Mouse (Mus musculus): Measurements from ENCODE around the gene Cep164. TPM values are rescaled to one million over a fixed set of nuclear protein-coding genes. Genes with fewer than 3 reads are reported as not detected.
A peak's percentile ranks its signal among the peaks of the same experiment; 100 is the strongest.

Cep164 gene
- polyA plus RNA-seq, 1 experiment from 2014 or later: 12.2 TPM

DNA sequence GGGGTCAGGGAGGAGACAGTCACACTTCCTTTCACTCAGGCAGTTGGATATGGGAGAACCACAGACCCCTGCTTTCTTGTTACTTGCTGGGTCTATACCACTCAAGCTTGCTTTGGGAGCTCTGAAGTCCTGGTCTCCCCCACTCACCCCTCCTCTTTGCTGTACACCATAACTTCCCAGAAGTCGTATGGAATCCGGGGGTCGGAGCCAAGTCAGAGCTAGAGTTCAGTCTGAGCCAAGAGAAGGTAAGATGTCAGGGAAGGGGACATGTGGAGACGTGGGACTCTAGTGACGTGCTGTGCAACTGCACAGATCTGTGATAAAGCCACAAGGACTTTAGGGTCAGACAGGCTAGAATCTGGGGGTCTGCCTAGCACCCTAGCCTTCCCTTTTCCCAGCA, 11.8 kb upstream of the Cep164 start:
- peak overlapping the region; percentile 97 for H3K9ac ChIP-seq (ENCODE audit: low read depth, low read length)
- ATAC-seq: no peak
- 85% methylated on average over 5 of the region's 5 CpGs for WGBS

GRCm38 (mm10) chr9:45839982-45840300, 11.4 kb upstream of the Cep164 start:
- peak overlapping the region; percentile 97 for H3K9ac ChIP-seq (ENCODE audit: low read depth, low read length)
- H3K36me3 ChIP-seq (ENCODE audit: control insufficient read depth, insufficient read depth, low read length): no peaks in the 10 kb centered on the region
- H3K27me3 ChIP-seq (replicated peaks; ENCODE audit: control insufficient read depth, insufficient read depth, low read length): no peaks in the 10 kb centered on the region
- peak overlapping the region; percentile 96 for H3K4me2 ChIP-seq (ENCODE audit: low read length)
- WGBS: 80% methylated on average over 7 of the region's 7 CpGs
- no peaks in the 10 kb centered on the region for H3K9me3 ChIP-seq (ENCODE audit: control insufficient read depth, low read length)
- peaks cover 35% of the 10 kb centered on the region for H3K4me1 ChIP-seq (ENCODE audit: control insufficient read depth, insufficient read depth, low read depth, low read length)
- no peak for ATAC-seq
- H3K27ac ChIP-seq (ENCODE audit: low read depth, low read length): no peak overlapping the region
- peak overlapping the region; percentile 90 for H3K4me3 ChIP-seq (ENCODE audit: low read length)

More for the DNA sequence above, 11.8 kb upstream of the Cep164 start:
- Histone ChIP-seq H3K9me3 (ENCODE audit: control insufficient read depth, low read length) (no peaks in the 10 kb centered on the region), H3K4me2 (ENCODE audit: low read length) (peak overlapping the region; percentile 96), H3K27me3 (replicated peaks; ENCODE audit: control insufficient read depth, insufficient read depth, low read length) (no peaks in the 10 kb centered on the region), H3K36me3 (ENCODE audit: control insufficient read depth, insufficient read depth, low read length) (no peaks in the 10 kb centered on the region), H3K4me1 (ENCODE audit: control insufficient read depth, insufficient read depth, low read depth, low read length) (peaks cover 35% of the 10 kb centered on the region), H3K27ac (ENCODE audit: low read depth, low read length) (no peak overlapping the region), H3K4me3 (ENCODE audit: low read length) (peak overlapping the region; percentile 90)

GRCm38 (mm10) chr9:45839139-45839981, 10.9 kb upstream of the Cep164 start:
- Histone ChIP-seq H3K36me3 (ENCODE audit: control insufficient read depth, insufficient read depth, low read length) (no peaks in the 10 kb centered on the region), H3K9me3 (ENCODE audit: control insufficient read depth, low read length) (no peaks in the 10 kb centered on the region), H3K27me3 (replicated peaks; ENCODE audit: control insufficient read depth, insufficient read depth, low read length) (no peaks in the 10 kb centered on the region), H3K4me2 (ENCODE audit: low read length) (peak overlapping the region; percentile 96), H3K4me3 (ENCODE audit: low read length) (peak overlapping the region; percentile 90), H3K4me1 (ENCODE audit: control insufficient read depth, insufficient read depth, low read depth, low read length) (peaks cover 35% of the 10 kb centered on the region), H3K9ac (ENCODE audit: low read depth, low read length) (peak overlapping the region; percentile 97), H3K27ac (ENCODE audit: low read depth, low read length) (peak overlapping the region; percentile 5; the same call in 1 of the 2 replicates)
- peak; percentile 14; the same call in 1 of the 2 replicates for ATAC-seq
- 17% methylated on average over 17 of the region's 17 CpGs for WGBS

DNA sequence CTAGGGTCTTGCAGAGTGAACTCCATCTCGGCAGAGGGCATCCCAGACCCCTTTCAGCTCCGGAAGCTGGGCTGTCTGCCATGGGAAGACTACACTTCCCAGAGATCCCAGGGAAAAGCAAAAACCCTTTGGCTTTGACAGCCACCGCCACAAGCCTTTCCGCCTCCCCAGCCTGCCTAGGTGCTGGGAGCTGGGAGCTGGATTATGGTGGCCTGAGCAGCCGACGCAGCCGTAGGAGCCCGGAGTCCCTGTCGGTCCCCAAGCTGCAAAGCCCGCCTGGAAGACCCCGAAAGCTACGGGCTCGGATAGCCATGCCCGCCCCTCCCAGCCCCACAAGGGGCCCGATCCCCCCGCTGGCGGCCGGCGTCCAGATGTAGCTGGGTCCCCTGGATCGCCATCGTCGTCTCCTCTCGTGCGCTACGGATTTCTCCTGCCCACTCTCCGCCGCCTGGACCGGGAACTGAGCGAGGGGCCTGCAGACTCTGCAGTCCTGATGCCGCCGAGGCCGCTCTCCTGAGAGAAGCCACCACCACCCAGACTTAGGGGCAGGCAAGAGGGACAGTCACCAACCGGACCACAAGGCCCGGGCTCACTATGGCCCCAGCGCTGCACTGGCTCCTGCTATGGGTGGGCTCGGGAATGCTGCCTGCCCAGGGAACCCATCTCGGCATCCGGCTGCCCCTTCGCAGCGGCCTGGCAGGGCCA, 10.1 kb upstream of the Cep164 start, which contains the start of gene Bace1:
Gene Bace1, plus strand, starts transcription at position 147 of the 705 bp plus-strand sequence.
- Histone ChIP-seq H3K4me2 (ENCODE audit: low read length) (peak within 1 kb of the TSS; percentile 96), H3K27ac (ENCODE audit: low read depth, low read length) (peak within 1 kb of the TSS; percentile 82), H3K9me3 (ENCODE audit: control insufficient read depth, low read length) (no peaks in the 10 kb centered on the region), H3K4me3 (ENCODE audit: low read length) (peak within 1 kb of the TSS; percentile 90), H3K4me1 (ENCODE audit: control insufficient read depth, insufficient read depth, low read depth, low read length) (peaks cover 35% of the 10 kb centered on the region), H3K9ac (ENCODE audit: low read depth, low read length) (peak within 1 kb of the TSS; percentile 97), H3K27me3 (replicated peaks; ENCODE audit: control insufficient read depth, insufficient read depth, low read length) (no peaks in the 10 kb centered on the region), H3K36me3 (ENCODE audit: control insufficient read depth, insufficient read depth, low read length) (no peaks in the 10 kb centered on the region)
- ATAC-seq: peak; percentile 92
- 0% methylated on average over 35 of the region's 40 CpGs for WGBS

DNA sequence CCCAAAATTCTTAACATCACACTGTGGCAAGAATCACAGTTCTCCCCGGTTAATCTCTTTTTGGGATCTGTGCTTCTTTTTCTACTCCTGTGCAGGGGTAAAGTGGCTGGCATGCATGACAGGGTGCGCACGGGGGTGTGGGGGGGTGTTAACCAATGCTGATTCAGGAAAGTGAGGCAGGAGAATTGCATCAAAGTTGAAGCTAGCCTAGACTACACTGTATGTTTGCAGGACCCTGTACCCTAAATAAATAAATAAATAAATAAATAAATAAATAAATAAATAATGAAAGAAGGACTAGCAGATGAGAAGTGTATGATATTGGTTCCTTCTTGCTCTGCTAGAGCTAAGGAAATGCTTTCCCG, 9.6 kb upstream of the Cep164 start:
- Histone ChIP-seq H3K4me3 (ENCODE audit: low read length) (peak overlapping the region; percentile 90), H3K4me1 (ENCODE audit: control insufficient read depth, insufficient read depth, low read depth, low read length) (peaks cover 35% of the 10 kb centered on the region), H3K36me3 (ENCODE audit: control insufficient read depth, insufficient read depth, low read length) (no peaks in the 10 kb centered on the region), H3K9ac (ENCODE audit: low read depth, low read length) (no peak overlapping the region; the same call in 1 of the 2 replicates), H3K27me3 (replicated peaks; ENCODE audit: control insufficient read depth, insufficient read depth, low read length) (no peaks in the 10 kb centered on the region), H3K4me2 (ENCODE audit: low read length) (peak overlapping the region; percentile 41; the same call in 1 of the 2 replicates), H3K27ac (ENCODE audit: low read depth, low read length) (no peak overlapping the region), H3K9me3 (ENCODE audit: control insufficient read depth, low read length) (no peaks in the 10 kb centered on the region)
- 19% methylated on average over 4 of the region's 4 CpGs for WGBS
- no peak for ATAC-seq

DNA sequence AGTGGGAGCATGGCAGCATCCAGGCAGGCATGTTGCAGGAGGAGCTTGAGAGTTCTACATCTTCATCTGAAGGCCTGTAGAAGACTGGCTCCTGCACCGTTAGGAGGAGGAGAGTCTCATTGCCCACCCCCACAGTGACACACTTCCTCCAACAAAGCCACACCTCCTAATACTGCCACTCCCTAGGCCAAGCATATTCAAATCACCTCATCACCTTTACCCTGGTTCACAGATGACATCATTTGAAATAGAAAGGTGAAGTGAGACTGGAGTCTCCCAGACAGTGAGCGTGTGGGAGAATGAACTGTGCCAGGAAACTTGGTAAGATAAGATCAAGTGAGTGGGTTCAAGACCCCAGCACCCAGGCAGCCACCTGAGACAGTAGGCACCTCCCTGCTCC, 5.0 kb upstream of the Cep164 start:
- Histone ChIP-seq H3K27ac (ENCODE audit: low read depth, low read length) (no peak overlapping the region), H3K4me1 (ENCODE audit: control insufficient read depth, insufficient read depth, low read depth, low read length) (no peaks in the 10 kb centered on the region), H3K36me3 (ENCODE audit: control insufficient read depth, insufficient read depth, low read length) (no peaks in the 10 kb centered on the region), H3K9ac (ENCODE audit: low read depth, low read length) (no peak overlapping the region), H3K4me2 (ENCODE audit: low read length) (no peak overlapping the region), H3K4me3 (ENCODE audit: low read length) (no peak overlapping the region), H3K27me3 (replicated peaks; ENCODE audit: control insufficient read depth, insufficient read depth, low read length) (no peaks in the 10 kb centered on the region), H3K9me3 (ENCODE audit: control insufficient read depth, low read length) (no peaks in the 10 kb centered on the region)
- ATAC-seq: no peak
- 87% methylated on average over 2 of the region's 2 CpGs for WGBS

DNA sequence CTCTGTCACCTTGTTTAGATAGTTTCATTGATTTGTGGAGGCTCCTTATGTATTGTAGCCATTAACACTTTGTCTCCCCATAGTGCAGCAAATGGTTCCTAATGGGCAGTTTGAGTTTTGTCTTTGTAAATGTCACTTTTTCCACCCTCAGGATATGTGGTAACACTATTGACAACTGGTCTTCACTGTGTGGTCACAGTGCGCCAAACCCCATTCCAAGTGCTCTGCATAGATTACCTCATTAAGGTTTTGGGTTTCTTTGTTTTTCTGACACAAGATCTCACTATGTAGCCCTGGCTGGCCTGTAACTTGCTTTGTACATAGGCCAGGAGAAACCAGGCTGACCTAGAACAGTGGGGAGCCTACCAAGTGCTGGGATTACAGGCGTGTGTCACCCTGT, 4.4 kb upstream of the Cep164 start:
- no peak for ATAC-seq
- no peaks in the 10 kb centered on the region for H3K27me3 ChIP-seq (replicated peaks; ENCODE audit: control insufficient read depth, insufficient read depth, low read length)
- 93% methylated on average over 2 of the region's 2 CpGs for WGBS

DNA sequence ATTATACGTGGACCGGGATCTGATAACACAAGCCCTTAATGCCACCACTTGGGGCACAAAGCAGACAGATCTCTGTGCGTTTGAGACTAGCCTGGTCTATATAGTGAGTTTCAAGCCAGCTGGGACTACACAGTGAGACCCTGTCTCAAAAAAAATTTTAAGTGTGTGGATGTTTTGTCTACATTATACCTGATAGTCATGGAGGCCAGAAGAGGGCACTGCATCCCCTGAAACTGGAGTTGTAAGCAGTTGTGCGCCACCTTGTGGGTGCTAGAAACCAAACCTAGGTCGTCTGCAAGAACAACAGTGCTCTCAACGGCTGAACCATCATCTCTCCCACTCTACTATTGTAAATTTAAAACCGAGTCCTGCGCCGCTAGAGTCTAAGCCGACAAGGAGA, 616 bp upstream of the Cep164 start:
- H3K4me3 ChIP-seq (ENCODE audit: low read length): peak overlapping the region; percentile 61
- H3K4me1 ChIP-seq (ENCODE audit: control insufficient read depth, insufficient read depth, low read depth, low read length): peaks cover 5% of the 10 kb centered on the region
- H3K36me3 ChIP-seq (ENCODE audit: control insufficient read depth, insufficient read depth, low read length): no peaks in the 10 kb centered on the region
- H3K9me3 ChIP-seq (ENCODE audit: control insufficient read depth, low read length): no peaks in the 10 kb centered on the region
- no peak overlapping the region for H3K27ac ChIP-seq (ENCODE audit: low read depth, low read length)
- H3K9ac ChIP-seq (ENCODE audit: low read depth, low read length): no peak overlapping the region
- WGBS: 25% methylated on average over 10 of the region's 10 CpGs
- H3K27me3 ChIP-seq (replicated peaks; ENCODE audit: control insufficient read depth, insufficient read depth, low read length): no peaks in the 10 kb centered on the region
- peak overlapping the region; percentile 88 for H3K4me2 ChIP-seq (ENCODE audit: low read length)
- ATAC-seq: peak; percentile 25

More for the DNA sequence above, 4.4 kb upstream of the Cep164 start:
- Histone ChIP-seq H3K4me1 (ENCODE audit: control insufficient read depth, insufficient read depth, low read depth, low read length) (no peaks in the 10 kb centered on the region), H3K36me3 (ENCODE audit: control insufficient read depth, insufficient read depth, low read length) (no peaks in the 10 kb centered on the region), H3K4me2 (ENCODE audit: low read length) (no peak overlapping the region), H3K9ac (ENCODE audit: low read depth, low read length) (no peak overlapping the region), H3K9me3 (ENCODE audit: control insufficient read depth, low read length) (no peaks in the 10 kb centered on the region), H3K27ac (ENCODE audit: low read depth, low read length) (no peak overlapping the region), H3K4me3 (ENCODE audit: low read length) (no peak overlapping the region)

GRCm38 (mm10) chr9:45827663-45828290, 714 bp downstream of the Cep164 start:
- Histone ChIP-seq H3K4me3 (ENCODE audit: low read length) (peak overlapping the region; percentile 61), H3K27me3 (replicated peaks; ENCODE audit: control insufficient read depth, insufficient read depth, low read length) (no peaks in the 10 kb centered on the region), H3K9me3 (ENCODE audit: control insufficient read depth, low read length) (no peaks in the 10 kb centered on the region), H3K4me1 (ENCODE audit: control insufficient read depth, insufficient read depth, low read depth, low read length) (peaks cover 5% of the 10 kb centered on the region), H3K4me2 (ENCODE audit: low read length) (peak overlapping the region; percentile 88), H3K27ac (ENCODE audit: low read depth, low read length) (peak overlapping the region; percentile 79), H3K9ac (ENCODE audit: low read depth, low read length) (peak overlapping the region; percentile 70), H3K36me3 (ENCODE audit: control insufficient read depth, insufficient read depth, low read length) (no peaks in the 10 kb centered on the region)
- WGBS: 8% methylated on average over 19 of the region's 23 CpGs
- ATAC-seq: peak; percentile 38

Data from hindbrain, embryonic 16.5 days (tissue).